Comparison of ENCODE assay signal across 9 mouse cellular contexts in the genomic region with DNA sequence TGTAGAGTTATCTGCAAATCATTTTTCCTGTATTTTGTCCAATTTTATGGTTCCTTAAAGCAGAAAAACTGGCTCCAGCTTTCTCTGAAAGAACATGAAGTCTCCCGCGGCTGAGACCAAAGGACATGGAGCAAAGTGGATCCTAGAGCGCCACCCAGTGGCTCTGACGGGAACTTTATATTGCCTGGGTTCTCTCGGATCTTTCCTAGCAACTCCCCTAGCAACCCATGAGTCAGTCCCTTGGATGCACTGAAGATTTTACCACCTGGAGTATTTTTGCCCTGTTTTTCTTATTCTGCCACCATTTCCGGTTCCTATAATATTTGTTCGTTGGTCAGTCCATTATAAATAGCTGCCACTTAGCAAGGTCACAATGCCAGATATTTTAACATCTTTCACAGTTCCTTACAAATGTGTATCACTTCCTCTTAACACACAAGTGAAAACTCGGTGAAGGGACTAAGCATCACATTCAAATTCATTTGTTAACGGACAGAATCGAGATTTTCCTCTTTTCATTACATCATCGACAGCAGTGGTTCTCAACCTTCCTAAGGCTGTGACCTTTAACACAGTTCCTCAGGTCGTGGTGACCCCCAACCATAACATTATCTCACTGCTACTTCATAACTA. TPM values are rescaled to one million over a fixed set of nuclear protein-coding genes. Genes with fewer than 3 reads are reported as not detected.
DNase-seq lines count a peak whose midpoint lies in the region; ATAC-seq and TF ChIP-seq lines count a peak whose summit lies in the region.
"Had no signal": no experiment of that assay in that cellular context is flagged by ENCODE, and none has a peak within 500 bp of the region (broad histone marks: within the 10 kb centered on the region; RNA-seq: fewer than 3 reads in every experiment).

No protein-coding gene starts in this region.

- peaks cover 7% of the 10 kb centered on the region for H3K36me3 ChIP-seq in heart, embryonic 10.5 days
- H3K36me3 ChIP-seq in lung, postnatal 0 days (ENCODE audit: insufficient read depth, low read length), result peaks cover 3% of the 10 kb centered on the region; the same call in 1 of the 2 replicates
- H3K36me3 ChIP-seq: heart, embryonic 15.5 days had no signal

- H3K9ac ChIP-seq in lung, postnatal 0 days (replicated peaks; ENCODE audit: low read depth), result no peak overlapping the region
- H3K9ac ChIP-seq: heart, embryonic 15.5 days had no signal

- no peak overlapping the region for H3K4me2 ChIP-seq in lung, postnatal 0 days (replicated peaks; ENCODE audit: low read depth, low read length)
- H3K4me2 ChIP-seq: heart, embryonic 15.5 days had no signal

- H3K27me3 ChIP-seq in heart, embryonic 10.5 days (ENCODE audit: insufficient read depth, poor library complexity, severe bottlenecking), result peaks cover 20% of the 10 kb centered on the region
- H3K27me3 ChIP-seq in lung, postnatal 0 days (replicated peaks; ENCODE audit: insufficient read depth, low read length), result no peaks in the 10 kb centered on the region

- peak; percentile 78 for ATAC-seq in lung, postnatal 0 days

- peak; percentile 89 for TF ChIP-seq CTCF in lung, postnatal 0 days (IDR thresholded peaks at IDR 0.05)

- TF ChIP-seq EP300 in lung, postnatal 0 days (IDR thresholded peaks at IDR 0.05), result 0 out of 2 replicates have a peak, but pooled peaks have one; percentile 28

- 0 out of 2 replicates have a peak, but pooled peaks cover 4% of the 10 kb centered on the region for H3K4me1 ChIP-seq in heart, embryonic 10.5 days
- H3K4me1 ChIP-seq in lung, postnatal 0 days (ENCODE audit: insufficient read depth, low read depth, low read length), result no peaks in the 10 kb centered on the region

- no peak overlapping the region for H3K4me3 ChIP-seq in heart, embryonic 10.5 days
- H3K4me3 ChIP-seq in lung, postnatal 0 days (ENCODE audit: low read depth, low read length), result no peak overlapping the region
- H3K4me3 ChIP-seq: heart, embryonic 15.5 days had no signal

- WGBS in heart, embryonic 10.5 days, result 21% methylated on average over 12 of the region's 12 CpGs
- 17% methylated on average over 12 of the region's 12 CpGs for WGBS in lung, postnatal 0 days

- no peaks in the 10 kb centered on the region for H3K9me3 ChIP-seq in heart, embryonic 10.5 days
- no peaks in the 10 kb centered on the region for H3K9me3 ChIP-seq in lung, postnatal 0 days (ENCODE audit: low read length)
- H3K9me3 ChIP-seq: heart, embryonic 15.5 days had no signal

- no peak overlapping the region for H3K27ac ChIP-seq in heart, embryonic 10.5 days
- H3K27ac ChIP-seq in lung, postnatal 0 days (ENCODE audit: low read length), result no peak overlapping the region
- H3K27ac ChIP-seq: heart, embryonic 15.5 days had no signal

- peak; percentile 91 for DNase-seq in CD4-positive, CD25-positive, alpha-beta regulatory T cell, adult 2 months (ENCODE audit: low read depth, low spot score)
- DNase-seq in adrenal gland, postnatal 10 days, result peak; percentile 90
- DNase-seq in embryo, embryonic 9.5 days (ENCODE audit: extremely low spot score), result peak; percentile 85
- DNase-seq in heart, embryonic 10.5 days (ENCODE audit: low spot score), result peak; percentile 85
- peak; percentile 95 for DNase-seq in layer of hippocampus, adult 11-12 months (ENCODE audit: low spot score)
- peak; percentile 92 for DNase-seq in lung, postnatal 0 days (ENCODE audit: low spot score)
- peak; percentile 54 for DNase-seq in retina, adult 2 months (ENCODE audit: low read depth, low spot score)
- DNase-seq in thymus, postnatal 25 days, result peak; percentile 78

RNA-seq across cellular contexts. Expression of gene Aldh9a1, which starts 12.2 kb away (rescaled TPM):
- 10 to 100 TPM; 63.5 to 65.6 TPM for total RNA-seq in adrenal gland, postnatal 10 days (2021)
- 44.4 and 59.4 TPM in 2 replicates for polyA plus RNA-seq in heart, embryonic 10.5 days (2016; fragmentation: Nextera tagmentation; extraction: Ambion mirVana)
- polyA plus RNA-seq in lung, postnatal 0 days (2015; fragmentation: Nextera tagmentation; extraction: Ambion mirVana), result 33.2 and 35.4 TPM in 2 replicates

RNA-seq across cellular contexts. Expression of gene Tmco1, which starts 29.4 kb away (rescaled TPM):
- total RNA-seq in adrenal gland, postnatal 10 days (2021), result 100 to 1,000 TPM; 107 to 109 TPM
- polyA plus RNA-seq in heart, embryonic 10.5 days (2016; fragmentation: Nextera tagmentation; extraction: Ambion mirVana), result 79.1 and 88.0 TPM in 2 replicates
- 94.7 and 99.7 TPM in 2 replicates for polyA plus RNA-seq in lung, postnatal 0 days (2015; fragmentation: Nextera tagmentation; extraction: Ambion mirVana)

RNA-seq across cellular contexts. Expression of gene Uck2, which starts 52.5 kb away (rescaled TPM):
- 10 to 100 TPM; 51.6 to 53.4 TPM for total RNA-seq in adrenal gland, postnatal 10 days (2021)
- polyA plus RNA-seq in heart, embryonic 10.5 days (2016; fragmentation: Nextera tagmentation; extraction: Ambion mirVana), result 80.6 and 114 TPM in 2 replicates
- 21.6 and 22.9 TPM in 2 replicates for polyA plus RNA-seq in lung, postnatal 0 days (2015; fragmentation: Nextera tagmentation; extraction: Ambion mirVana)

RNA-seq across cellular contexts. Expression of gene Mgst3, which starts 56.1 kb away (rescaled TPM):
- total RNA-seq in adrenal gland, postnatal 10 days (2021), result 10 to 100 TPM; 63.5 to 71.5 TPM
- polyA plus RNA-seq in heart, embryonic 10.5 days (2016; fragmentation: Nextera tagmentation; extraction: Ambion mirVana), result 111 and 149 TPM in 2 replicates
- polyA plus RNA-seq in lung, postnatal 0 days (2015; fragmentation: Nextera tagmentation; extraction: Ambion mirVana), result 67.5 and 70.1 TPM in 2 replicates
